Mouse (Mus musculus) MEL (cell line): ENCODE measurements around the gene P3h2. TPM values are rescaled to one million over a fixed set of nuclear protein-coding genes. Genes with fewer than 3 reads are reported as not detected.

Source experiments
- DNase-seq: peaks from one replicate; pipeline ENCODE4 v3.0.0; 2011; ENCODE audit warnings: low read depth, low spot score
- H3K27ac ChIP-seq: 2 replicates; pipeline ENCODE4 v1.5.1; 2012; ENCODE audit warnings: low read depth, mild to moderate bottlenecking, control low read depth, low read length, moderate library complexity; ENCODE audit not compliant: control insufficient read depth
- H3K27me3 ChIP-seq, 2 experiments: fragments of 150-350 bp in 1 of 2; sonication (generic) in 1 of 2; 2 replicates each; pipeline ENCODE4 v1.6.1; 2012; ENCODE audit warnings: low read length in 2 of 2, mild to moderate bottlenecking in 2 of 2, improper control_type of control experiment in 1 of 2, moderate library complexity in 1 of 2; ENCODE audit not compliant: insufficient read depth in 2 of 2, control insufficient read depth in 1 of 2
- H3K36me3 ChIP-seq, 2 experiments: 2 replicates each; pipeline ENCODE4 v1.6.1; 2012 to 2014; ENCODE audit warnings: low read length in 2 of 2, improper control_type of control experiment in 1 of 2, inconsistent platforms in 1 of 2, mild to moderate bottlenecking in 1 of 2; ENCODE audit not compliant: insufficient read depth in 2 of 2, control insufficient read depth in 1 of 2
- H3K4me1 ChIP-seq, 2 experiments: fragments of 150-350 bp in 1 of 2; sonication (generic) in 1 of 2; 2 replicates each; pipeline ENCODE4 v1.6.1; 2012; ENCODE audit warnings: low read length in 2 of 2, improper control_type of control experiment in 1 of 2, mild to moderate bottlenecking in 1 of 2; ENCODE audit not compliant: insufficient read depth in 2 of 2, control insufficient read depth in 1 of 2
- H3K4me3 ChIP-seq, 2 experiments: fragments of 150-350 bp in 1 of 2; sonication (generic) in 1 of 2; 2 replicates each; pipeline ENCODE4 v1.5.1; 2012; ENCODE audit warnings: low read depth in 2 of 2, low read length in 2 of 2, mild to moderate bottlenecking in 2 of 2, moderate library complexity in 2 of 2, control low read depth in 1 of 2, improper control_type of control experiment in 1 of 2; ENCODE audit not compliant: control insufficient read depth in 1 of 2, insufficient read depth in 1 of 2
- H3K79me2 ChIP-seq: 2 replicates; pipeline ENCODE4 v1.6.1; 2012; ENCODE audit warnings: mild to moderate bottlenecking, low read length, moderate library complexity; ENCODE audit not compliant: control insufficient read depth, poor library complexity, insufficient read depth
- H3K9ac ChIP-seq: 2 replicates; pipeline ENCODE4 v1.6.1; 2012; ENCODE audit warnings: low read depth, mild to moderate bottlenecking, control low read depth, low read length, moderate library complexity; ENCODE audit not compliant: control insufficient read depth, poor library complexity, severe bottlenecking
- H3K9me3 ChIP-seq: fragments of 150-350 bp; sonication (generic); replicated peaks from 2 replicates; pipeline ENCODE4 v1.6.1; 2012; ENCODE audit warnings: mild to moderate bottlenecking, low read length, improper control_type of control experiment, moderate library complexity; ENCODE audit not compliant: insufficient read depth
- E2F4 ChIP-seq: IDR thresholded peaks from 2 replicates; pipeline ENCODE4 v1.6.1; 2011; ENCODE audit warnings: low read depth, low read length, improper control_type of control experiment, borderline replicate concordance
- ELF1 ChIP-seq: IDR thresholded peaks from 2 replicates; pipeline ENCODE4 v1.6.1; 2014; ENCODE audit warnings: low read depth, mild to moderate bottlenecking, inconsistent platforms, low read length, improper control_type of control experiment, moderate library complexity
- EP300 ChIP-seq, 2 experiments: IDR thresholded peaks; 2 replicates each; pipeline ENCODE4 v1.6.1; 2011; ENCODE audit warnings: improper control_type of control experiment in 2 of 2, low read length in 2 of 2, low read depth in 1 of 2, mild to moderate bottlenecking in 1 of 2
- GABPA ChIP-seq: IDR thresholded peaks from 2 replicates; pipeline ENCODE4 v1.6.1; 2012; ENCODE audit warnings: low read depth, mild to moderate bottlenecking, inconsistent platforms, low read length, improper control_type of control experiment, moderate library complexity
- GATA1 ChIP-seq: IDR thresholded peaks from 2 replicates; pipeline ENCODE4 v1.6.1; 2011; ENCODE audit warnings: low read depth, low read length, improper control_type of control experiment
- MAZ ChIP-seq: IDR thresholded peaks from 2 replicates; pipeline ENCODE4 v1.6.1; 2012; ENCODE audit warnings: low read depth, mild to moderate bottlenecking, inconsistent platforms, low read length, improper control_type of control experiment
- MEF2A ChIP-seq: IDR thresholded peaks from 2 replicates; pipeline ENCODE4 v1.6.1; 2014; ENCODE audit warnings: low read depth, mild to moderate bottlenecking, inconsistent platforms, low read length, improper control_type of control experiment; ENCODE audit not compliant: poor library complexity, insufficient replicate concordance, severe bottlenecking; ENCODE audit errors: extremely low read depth
- MXI1 ChIP-seq: IDR thresholded peaks from 2 replicates; pipeline ENCODE4 v1.6.1; 2011; ENCODE audit warnings: mild to moderate bottlenecking, low read depth, low read length, improper control_type of control experiment
- MYB ChIP-seq: IDR thresholded peaks from 2 replicates; pipeline ENCODE4 v1.6.1; 2011; ENCODE audit warnings: mild to moderate bottlenecking, low read depth, low read length, improper control_type of control experiment
- MYC ChIP-seq: IDR thresholded peaks from 2 replicates; pipeline ENCODE4 v1.6.1; 2011; ENCODE audit warnings: low read depth, mild to moderate bottlenecking, low read length, improper control_type of control experiment, moderate library complexity
- POLR2AphosphoS2 ChIP-seq: IDR thresholded peaks from 2 replicates; pipeline ENCODE4 v1.6.1; 2011; ENCODE audit warnings: low read length, improper control_type of control experiment
- POLR2AphosphoS5 ChIP-seq: IDR thresholded peaks from 2 replicates; pipeline ENCODE4 v1.6.1; 2012; ENCODE audit warnings: low read depth, borderline replicate concordance, mild to moderate bottlenecking, inconsistent platforms, low read length, moderate library complexity, mixed read lengths
- SMC3 ChIP-seq: IDR thresholded peaks from 2 replicates; pipeline ENCODE4 v1.6.1; 2011; ENCODE audit warnings: low read depth, low read length, improper control_type of control experiment
- TAL1 ChIP-seq: IDR thresholded peaks from 2 replicates; pipeline ENCODE4 v1.6.1; 2012; ENCODE audit warnings: mild to moderate bottlenecking, inconsistent platforms, low read length, moderate library complexity, mixed read lengths
- TBP ChIP-seq: IDR thresholded peaks from 2 replicates; pipeline ENCODE4 v1.8.0; 2011; ENCODE audit warnings: low read depth, low read length, improper control_type of control experiment
- USF1 ChIP-seq: IDR thresholded peaks from 2 replicates; pipeline ENCODE4 v1.6.1; 2014; ENCODE audit warnings: low read depth, mild to moderate bottlenecking, inconsistent platforms, low read length, improper control_type of control experiment, moderate library complexity
- ZC3H11A ChIP-seq: IDR thresholded peaks from 2 replicates; pipeline ENCODE4 v1.6.1; 2012; ENCODE audit warnings: low read depth, mild to moderate bottlenecking, inconsistent platforms, low read length, improper control_type of control experiment
- ZKSCAN1 ChIP-seq: IDR thresholded peaks from 2 replicates; pipeline ENCODE4 v1.6.1; 2012; ENCODE audit warnings: low read depth, mild to moderate bottlenecking, inconsistent platforms, low read length, improper control_type of control experiment, moderate library complexity
- ZMIZ1 ChIP-seq: IDR thresholded peaks from 2 replicates; pipeline ENCODE4 v1.6.1; 2012; ENCODE audit warnings: low read depth, mild to moderate bottlenecking, inconsistent platforms, low read length, improper control_type of control experiment, moderate library complexity
- polyA plus RNA-seq, 2 experiments: library from polyadenylated mRNA; stranded (reverse) in 1 of 2; unstranded in 1 of 2; fragments of >175 nt in 1 of 2; fragments of >200 nt in 1 of 2; gene quantifications; 2 replicates each; pipeline versions ENCODE4 v1.2.1 to v1.2.4; 2012; ENCODE audit warnings: low replicate concordance in 2 of 2, low read depth in 1 of 2; ENCODE audit not compliant: insufficient read length in 2 of 2, insufficient read depth in 1 of 2, missing spikeins in 1 of 2
- total RNA-seq: library from RNA; depleted of rRNA; stranded (reverse); fragments of 300-350 nt; gene quantifications from 2 replicates; pipeline ENCODE4 v1.2.3, GENCODE M21; 2012

The P3h2 gene
- total and polyA plus RNA-seq, 3 experiments: not detected

DNA sequence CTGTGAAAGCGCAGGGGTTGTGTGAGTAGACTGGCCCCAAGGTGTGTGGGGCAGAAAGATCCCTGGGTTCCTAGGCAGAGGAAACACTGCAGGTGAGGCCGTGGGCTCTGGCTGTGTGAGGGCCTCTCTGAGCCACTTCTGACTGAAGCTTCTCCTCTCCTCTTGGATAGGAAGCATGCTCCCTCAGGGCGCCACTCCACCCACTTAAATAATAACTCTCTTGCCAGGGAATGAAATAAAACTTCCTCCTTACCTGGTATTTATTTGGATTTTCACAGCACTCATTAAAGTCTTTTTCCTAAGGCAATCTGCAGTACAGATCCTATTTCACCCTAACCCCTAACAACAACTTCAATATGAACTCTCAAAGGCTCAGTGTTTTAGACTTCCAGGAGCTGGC lies 151.0 kb downstream of the P3h2 start:
- no peaks in the 10 kb centered on the region for H3K27me3 ChIP-seq
- H3K4me3 ChIP-seq: no peak overlapping the region
- H3K36me3 ChIP-seq: no peaks in the 10 kb centered on the region
- no peak overlapping the region for H3K27ac ChIP-seq
- H3K4me1 ChIP-seq: no peaks in the 10 kb centered on the region
- H3K9ac ChIP-seq: no peak overlapping the region
- H3K79me2 ChIP-seq: no peaks in the 10 kb centered on the region
- no peak for TF ChIP-seq ZC3H11A
- TF ChIP-seq POLR2AphosphoS2: no peak
- TF ChIP-seq MYC: no peak
- TF ChIP-seq ZMIZ1: no peak
- no peak for TF ChIP-seq MYB
- TF ChIP-seq GABPA: no peak
- no peak for TF ChIP-seq POLR2AphosphoS5
- no peaks in the 10 kb centered on the region for H3K9me3 ChIP-seq
- DNase-seq: no peak

DNA sequence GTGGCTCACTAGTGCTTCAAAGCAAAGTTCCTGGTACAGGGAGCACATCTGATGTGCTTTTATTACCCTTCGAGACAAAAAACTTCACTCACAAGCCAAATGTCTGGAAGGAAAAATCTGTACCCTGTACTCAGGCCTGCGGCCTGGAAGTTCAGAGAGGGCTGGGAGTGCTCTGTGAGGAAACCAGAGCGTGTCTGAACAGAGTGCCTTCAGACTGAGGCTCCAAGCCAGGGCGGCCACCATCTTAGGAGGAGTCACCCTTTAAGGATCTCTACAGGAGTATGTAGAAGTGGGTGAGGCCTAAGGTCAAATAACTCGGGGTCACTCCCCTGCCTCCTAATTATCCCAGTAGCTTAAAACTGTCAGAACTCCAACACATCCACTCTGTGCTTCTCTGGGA lies 152.2 kb downstream of the P3h2 start:
- Histone ChIP-seq H3K9me3 (no peaks in the 10 kb centered on the region), H3K27ac (no peak overlapping the region), H3K4me3 (no peak overlapping the region), H3K27me3 (no peaks in the 10 kb centered on the region), H3K79me2 (no peaks in the 10 kb centered on the region), H3K4me1 (no peaks in the 10 kb centered on the region), H3K36me3 (no peaks in the 10 kb centered on the region), H3K9ac (no peak overlapping the region)
- DNase-seq: no peak
- TF ChIP-seq SMC3 (no peak), MAZ (no peak), MEF2A (no peak), ELF1 (no peak), ZC3H11A (no peak), MYB (no peak), ZKSCAN1 (no peak), MXI1 (no peak)

DNA sequence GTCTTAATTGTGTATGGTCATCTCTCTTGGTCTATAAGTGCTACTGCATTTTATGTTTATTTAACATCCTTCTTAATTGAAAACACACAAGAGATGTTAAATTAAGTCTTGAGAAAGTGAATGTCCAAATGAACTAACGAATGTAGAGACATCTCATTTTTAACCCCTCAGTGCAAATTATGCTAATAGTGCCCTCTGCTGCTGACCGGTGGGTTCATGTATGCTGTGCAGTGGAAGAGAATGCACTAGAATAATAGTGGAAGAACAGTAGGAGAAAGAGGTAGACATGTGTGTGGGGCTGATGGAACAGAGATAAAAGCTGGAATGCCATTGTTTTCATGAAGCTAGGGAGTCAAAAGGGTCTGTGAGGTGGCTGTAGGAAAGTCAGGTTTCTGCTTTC lies 153.6 kb downstream of the P3h2 start:
- no peaks in the 10 kb centered on the region for H3K27me3 ChIP-seq
- no peak overlapping the region for H3K9ac ChIP-seq
- no peaks in the 10 kb centered on the region for H3K4me1 ChIP-seq
- DNase-seq: no peak
- H3K27ac ChIP-seq: no peak overlapping the region
- H3K9me3 ChIP-seq: no peaks in the 10 kb centered on the region
- TF ChIP-seq USF1 (no peak), TBP (no peak), GATA1 (no peak), TAL1 (no peak), EP300 (IDR thresholded peaks at IDR 0.05; ENCODE audit: low read depth in 1 of 2, low read length in 2 of 2) (no peak), E2F4 (no peak), MAZ (no peak), GABPA (no peak)
- H3K4me3 ChIP-seq: no peak overlapping the region
- H3K36me3 ChIP-seq: no peaks in the 10 kb centered on the region
- H3K79me2 ChIP-seq: no peaks in the 10 kb centered on the region
